Mouse (Mus musculus) large intestine, adult 2 months (tissue): Measurements from ENCODE around the gene Dot1l. TPM values are rescaled to one million over a fixed set of nuclear protein-coding genes. Genes with fewer than 3 reads are reported as not detected.
"Not testable (repeated sequence)": the region's sequence is repeated elsewhere in the genome, so short reads cannot be mapped to it uniquely, and the experiment has no call there.

ENCODE experiments used
- DNase-seq: peaks from one replicate; pipeline ENCODE4 v3.0.0-alpha.2; 2012; ENCODE audit warnings: low read depth, low spot score
- WGBS: fragments of 180-500 bp; shearing (Covaris S2); methylation state at CpG from one replicate; pipeline ENCODE4 v1.1.7; 2018; 5-methylcytosine and 5-hydroxymethylcytosine counted together
- polyA plus RNA-seq: library from polyadenylated mRNA; depleted of rRNA; stranded (reverse); fragments of >200 nt; gene quantifications from 2 replicates; pipeline ENCODE4 v1.2.3, GENCODE M21; 2012

Dot1l gene
- polyA plus RNA-seq, 1 experiment, result 20.0 TPM

- DNase-seq, result no peak
- WGBS, result 65% methylated on average over 34 of the region's 34 CpGs
Measured at GRCm38 (mm10) chr10:80806341-80807056, 51.5 kb downstream of the Dot1l start.

- WGBS, result under 1% methylated on average over 58 of the region's 58 CpGs
- DNase-seq, result no peak
Measured at GRCm38 (mm10) chr10:80807057-80807627, 52.1 kb downstream of the Dot1l start.

GRCm38 (mm10) chr10:80808099-80808984 lies 53.3 kb downstream of the Dot1l start:
- WGBS, result 33% methylated on average over 40 of the region's 40 CpGs
- DNase-seq, result no peak

GRCm38 (mm10) chr10:80808985-80809632 lies 54.1 kb downstream of the Dot1l start:
- 19% methylated on average over 18 of the region's 18 CpGs for WGBS
- DNase-seq, result no peak

- DNase-seq, result no peak
- WGBS, result 15% methylated on average over 20 of the region's 20 CpGs
Measured at GRCm38 (mm10) chr10:80810084-80810483, 55.1 kb downstream of the Dot1l start.

GRCm38 (mm10) chr10:80812391-80813041 lies 57.5 kb downstream of the Dot1l start:
- 32% methylated on average over 5 of the region's 5 CpGs for WGBS
- no peak for DNase-seq

GRCm38 (mm10) chr10:80813366-80813765 lies 58.4 kb downstream of the Dot1l start, which contains the start of gene Jsrp1:
Gene Jsrp1 (minus strand): TSS chr10:80813498.
- WGBS, result 83% methylated on average over 4 of the region's 4 CpGs
- DNase-seq, result no peak

- 57% methylated on average over 7 of the region's 7 CpGs for WGBS
- no peak for DNase-seq
Measured at GRCm38 (mm10) chr10:80814800-80815199, 59.8 kb downstream of the Dot1l start.

GRCm38 (mm10) chr10:80816303-80816702 lies 61.3 kb downstream of the Dot1l start:
- 70% methylated on average over 3 of the region's 3 CpGs for WGBS

GRCm38 (mm10) chr10:80817164-80817563 lies 62.2 kb downstream of the Dot1l start:
- no peak for DNase-seq
- 28% methylated on average over 2 of the region's 2 CpGs for WGBS

More at GRCm38 (mm10) chr10:80816303-80816702, 61.3 kb downstream of the Dot1l start:
- DNase-seq, result not testable (repeated sequence)

GRCm38 (mm10) chr10:80817955-80818354 lies 62.9 kb downstream of the Dot1l start:
- not testable (repeated sequence) for DNase-seq
- 80% methylated on average over 7 of the region's 7 CpGs for WGBS

GRCm38 (mm10) chr10:80818599-80819281 lies 63.7 kb downstream of the Dot1l start:
- WGBS, result 45% methylated on average over 6 of the region's 6 CpGs
- DNase-seq, result no peak

- DNase-seq, result no peak
- WGBS, result 15% methylated on average over 3 of the region's 3 CpGs
Measured at GRCm38 (mm10) chr10:80819406-80819805, 64.4 kb downstream of the Dot1l start.

- 42% methylated on average over 2 of the region's 2 CpGs for WGBS
- no peak for DNase-seq
Measured at GRCm38 (mm10) chr10:80821991-80822390, 67.0 kb downstream of the Dot1l start.

- WGBS, result 88% methylated on average over 5 of the region's 5 CpGs
- no peak for DNase-seq
Measured at GRCm38 (mm10) chr10:80822528-80822927, 67.5 kb downstream of the Dot1l start.

- 97% methylated on average over 1 of the region's 1 CpGs for WGBS
Measured at GRCm38 (mm10) chr10:80823316-80823715, 68.3 kb downstream of the Dot1l start.

GRCm38 (mm10) chr10:80823847-80824643 lies 69.0 kb downstream of the Dot1l start:
- DNase-seq, result no peak
- WGBS, result 34% methylated on average over 8 of the region's 8 CpGs

More at GRCm38 (mm10) chr10:80823316-80823715, 68.3 kb downstream of the Dot1l start:
- DNase-seq, result no peak

- WGBS, result 55% methylated on average over 2 of the region's 2 CpGs
- no peak for DNase-seq
Measured at GRCm38 (mm10) chr10:80824827-80825226, 69.8 kb downstream of the Dot1l start.
